Mouse (Mus musculus): ENCODE results near the gene Slc38a1.
"Not testable (repeated sequence)": the region's sequence is repeated elsewhere in the genome, so short reads cannot be mapped to it uniquely, and the experiment has no call there.

Slc38a1 gene

GRCm38 (mm10) chr15:96660590-96661141 lies 18.0 kb upstream of the Slc38a1 start:
- peak in 1 of 2 experiments; percentile 39 for DNase-seq (ENCODE audit: inconsistent age in 2 of 2, low spot score in 1 of 2)

GRCm38 (mm10) chr15:96658275-96658602 lies 15.5 kb upstream of the Slc38a1 start:
- DNase-seq (ENCODE audit: inconsistent age in 2 of 2, low spot score in 1 of 2) = no peak

GRCm38 (mm10) chr15:96657576-96658274 lies 15.0 kb upstream of the Slc38a1 start:
- no peak for DNase-seq (ENCODE audit: inconsistent age in 2 of 2, low spot score in 1 of 2)

GRCm38 (mm10) chr15:96655514-96655913 lies 12.8 kb upstream of the Slc38a1 start:
- no peak for DNase-seq (ENCODE audit: inconsistent age in 2 of 2, low spot score in 1 of 2)

GRCm38 (mm10) chr15:96654714-96655113 lies 12.0 kb upstream of the Slc38a1 start:
- DNase-seq (ENCODE audit: inconsistent age in 2 of 2, low spot score in 1 of 2) = no peak

- DNase-seq (ENCODE audit: inconsistent age in 2 of 2, low spot score in 1 of 2) = no peak
Measured at GRCm38 (mm10) chr15:96653011-96653410, 10.3 kb upstream of the Slc38a1 start.

- no peak for DNase-seq (ENCODE audit: inconsistent age in 2 of 2, low spot score in 1 of 2)
Measured at GRCm38 (mm10) chr15:96652531-96652930, 9.8 kb upstream of the Slc38a1 start.

- DNase-seq (ENCODE audit: inconsistent age in 2 of 2, low spot score in 1 of 2) = no peak
Measured at GRCm38 (mm10) chr15:96647376-96647775, 4.7 kb upstream of the Slc38a1 start.

- peak; percentile 33 to 73 for DNase-seq (ENCODE audit: inconsistent age in 2 of 2, low spot score in 1 of 2)
Measured at GRCm38 (mm10) chr15:96641821-96642435, 785 bp downstream of the Slc38a1 start.

GRCm38 (mm10) chr15:96641111-96641820 lies 1.4 kb downstream of the Slc38a1 start:
- peak; percentile 68 to 87 for DNase-seq (ENCODE audit: inconsistent age in 2 of 2, low spot score in 1 of 2)

GRCm38 (mm10) chr15:96640291-96640985 lies 2.3 kb downstream of the Slc38a1 start:
- peak in 1 of 2 experiments; percentile 64 for DNase-seq (ENCODE audit: inconsistent age in 2 of 2, low spot score in 1 of 2)

- DNase-seq (ENCODE audit: inconsistent age in 2 of 2, low spot score in 1 of 2) = no peak
Measured at GRCm38 (mm10) chr15:96639630-96640029, 3.1 kb downstream of the Slc38a1 start.

GRCm38 (mm10) chr15:96638656-96639055 lies 4.1 kb downstream of the Slc38a1 start:
- DNase-seq (ENCODE audit: inconsistent age in 2 of 2, low spot score in 1 of 2) = no peak

GRCm38 (mm10) chr15:96638173-96638572 lies 4.5 kb downstream of the Slc38a1 start:
- DNase-seq (ENCODE audit: inconsistent age in 2 of 2, low spot score in 1 of 2) = peak in 1 of 2 experiments; percentile 53

GRCm38 (mm10) chr15:96634670-96635405 lies 7.9 kb downstream of the Slc38a1 start:
- DNase-seq (ENCODE audit: inconsistent age in 2 of 2, low spot score in 1 of 2) = no peak

GRCm38 (mm10) chr15:96632201-96632600 lies 10.5 kb downstream of the Slc38a1 start:
- no peak for DNase-seq (ENCODE audit: inconsistent age in 2 of 2, low spot score in 1 of 2)

- no peak for DNase-seq (ENCODE audit: inconsistent age in 2 of 2, low spot score in 1 of 2)
Measured at GRCm38 (mm10) chr15:96631107-96631718, 11.5 kb downstream of the Slc38a1 start.

GRCm38 (mm10) chr15:96628256-96628655 lies 14.5 kb downstream of the Slc38a1 start:
- DNase-seq (ENCODE audit: inconsistent age in 2 of 2, low spot score in 1 of 2) = no peak

GRCm38 (mm10) chr15:96626871-96627270 lies 15.8 kb downstream of the Slc38a1 start:
- no peak for DNase-seq (ENCODE audit: inconsistent age in 2 of 2, low spot score in 1 of 2)

GRCm38 (mm10) chr15:96625012-96625411 lies 17.7 kb downstream of the Slc38a1 start:
- DNase-seq (ENCODE audit: inconsistent age in 2 of 2, low spot score in 1 of 2) = not testable (repeated sequence)

Measured in adrenal gland, adult (tissue).